Mouse (Mus musculus) C2C12 (cell line): ENCODE measurements at regions not wholly inside any gene's neighbourhood (a gene's known extent, or its start where the extent isn't known, plus 50 kb on each side); places are given as distances from the start of the nearest gene placed in this dataset.

ENCODE experiments used
- H3K27me3 ChIP-seq: one replicate; pipeline ENCODE4 v1.6.1; 2011; ENCODE audit not compliant: control insufficient read depth, insufficient read depth, insufficient read length
- H3K36me3 ChIP-seq: one replicate; pipeline ENCODE4 v1.6.1; 2011; ENCODE audit not compliant: control insufficient read depth, insufficient read depth
- H3K4me3 ChIP-seq: one replicate; pipeline ENCODE4 v1.5.1; 2011; ENCODE audit warnings: mild to moderate bottlenecking, control low read depth; ENCODE audit not compliant: poor library complexity, insufficient read depth, severe bottlenecking
- H3K79me2 ChIP-seq: one replicate; pipeline ENCODE4 v1.6.1; 2011; ENCODE audit not compliant: control insufficient read depth, insufficient read depth
- H3K79me3 ChIP-seq: one replicate; pipeline ENCODE4 v1.6.1; 2011; ENCODE audit warnings: low read depth, control low read depth
- H3ac ChIP-seq: one replicate; pipeline ENCODE3; 2011; ENCODE audit warnings: low read depth; ENCODE audit not compliant: control insufficient read depth, insufficient read length
- CEBPB ChIP-seq: IDR thresholded peaks from one replicate; pipeline ENCODE4 v1.6.1; 2011; ENCODE audit warnings: low read depth, mild to moderate bottlenecking, control low read depth, moderate library complexity
- CTCF ChIP-seq: IDR thresholded peaks from one replicate; pipeline ENCODE4 v1.5.1; 2011; ENCODE audit not compliant: control insufficient read depth, insufficient read depth, insufficient read length
- FOSL1 ChIP-seq: IDR thresholded peaks from one replicate; pipeline ENCODE4 v1.8.0; 2011; ENCODE audit warnings: mild to moderate bottlenecking, low read length; ENCODE audit not compliant: poor library complexity, insufficient read depth, severe bottlenecking
- MAX ChIP-seq: IDR thresholded peaks from one replicate; pipeline ENCODE4 v1.6.1; 2011; ENCODE audit warnings: mild to moderate bottlenecking, control low read depth
- MYOD1 ChIP-seq: IDR thresholded peaks from one replicate; pipeline ENCODE4 v1.6.1; 2011; ENCODE audit warnings: low read depth; ENCODE audit not compliant: control insufficient read depth, insufficient read length
- MYOG ChIP-seq: IDR thresholded peaks from one replicate; pipeline ENCODE4 v1.6.1; 2011; ENCODE audit not compliant: control insufficient read depth, insufficient read length; ENCODE audit errors: extremely low read depth
- USF1 ChIP-seq: IDR thresholded peaks from one replicate; pipeline ENCODE4 v1.6.1; 2011; ENCODE audit warnings: low read depth, mild to moderate bottlenecking, control low read depth, moderate library complexity

DNA sequence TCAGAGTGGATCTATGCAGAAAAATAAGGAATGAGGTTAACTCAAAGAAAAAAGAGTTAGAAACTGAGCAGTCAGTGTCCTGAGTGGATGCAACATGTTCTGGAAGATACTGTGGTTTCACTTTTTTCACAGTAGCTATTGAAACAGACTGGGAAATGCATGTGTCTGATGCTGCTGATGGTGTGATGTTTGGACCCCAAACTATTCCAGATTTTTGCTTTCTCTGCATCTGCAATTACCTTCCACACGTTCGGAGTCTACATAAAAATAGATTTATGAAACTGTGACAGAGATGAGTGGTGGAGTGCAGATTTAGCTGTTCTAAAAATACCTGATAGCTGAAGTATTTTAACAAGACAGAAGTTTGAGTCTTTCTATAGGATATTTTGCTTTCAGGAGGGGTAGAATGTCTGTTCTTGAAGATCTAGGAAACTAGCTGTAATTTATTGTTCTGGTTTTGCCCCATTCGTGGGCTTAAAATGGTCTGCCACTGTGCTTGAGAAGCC, 545.3 kb downstream of the Stim2 start:
- TF ChIP-seq CEBPB = no peak
- TF ChIP-seq MYOG = no peak
- H3K36me3 ChIP-seq = no peaks in the 10 kb centered on the region
- no peaks in the 10 kb centered on the region for H3K27me3 ChIP-seq
- no peak overlapping the region for H3ac ChIP-seq
- no peak overlapping the region for H3K4me3 ChIP-seq
- no peaks in the 10 kb centered on the region for H3K79me3 ChIP-seq
- H3K79me2 ChIP-seq = no peaks in the 10 kb centered on the region

- H3K36me3 ChIP-seq = no peaks in the 10 kb centered on the region
- no peaks in the 10 kb centered on the region for H3K27me3 ChIP-seq
- H3K79me2 ChIP-seq = no peaks in the 10 kb centered on the region
- no peaks in the 10 kb centered on the region for H3K79me3 ChIP-seq
- no peak overlapping the region for H3K4me3 ChIP-seq
- H3ac ChIP-seq = no peak overlapping the region
- no peak for TF ChIP-seq USF1
- peak; percentile 27 for TF ChIP-seq FOSL1
- TF ChIP-seq MYOG = no peak
Observed at GRCm38 (mm10) chr5:54578519-54578918, 580.2 kb downstream of the Stim2 start.

- Histone ChIP-seq H3K36me3 (no peaks in the 10 kb centered on the region), H3ac (no peak overlapping the region), H3K27me3 (no peaks in the 10 kb centered on the region), H3K4me3 (no peak overlapping the region), H3K79me2 (no peaks in the 10 kb centered on the region), H3K79me3 (no peaks in the 10 kb centered on the region)
- no peak for TF ChIP-seq MAX
- TF ChIP-seq MYOG = no peak
- no peak for TF ChIP-seq MYOD1
- no peak for TF ChIP-seq CEBPB
- TF ChIP-seq FOSL1 = no peak
- no peak for TF ChIP-seq USF1
- TF ChIP-seq CTCF = no peak
Observed at GRCm38 (mm10) chr5:54579458-54579857, 581.2 kb downstream of the Stim2 start.

DNA sequence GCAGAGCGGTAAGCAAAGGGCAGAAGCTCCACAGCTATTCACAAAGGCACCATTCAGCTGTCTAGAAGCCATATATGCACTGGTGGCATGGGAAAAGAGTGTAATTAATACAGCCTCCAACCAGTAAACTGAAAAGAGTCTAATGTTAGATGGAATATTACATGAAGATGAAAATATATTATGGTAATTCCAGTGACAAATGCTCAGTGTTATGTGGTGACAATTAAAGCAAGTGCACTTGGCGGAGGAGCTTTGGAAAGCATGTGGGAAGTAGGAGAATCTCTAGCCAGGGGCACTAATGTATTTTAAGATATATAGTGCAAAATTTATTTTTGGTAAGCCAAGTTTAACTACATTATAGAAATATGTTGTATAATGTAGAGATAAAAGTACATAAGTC, 583.9 kb downstream of the Stim2 start:
- no peak for TF ChIP-seq USF1
- H3K27me3 ChIP-seq = no peaks in the 10 kb centered on the region
- no peaks in the 10 kb centered on the region for H3K79me3 ChIP-seq
- no peaks in the 10 kb centered on the region for H3K79me2 ChIP-seq
- H3ac ChIP-seq = no peak overlapping the region
- no peak overlapping the region for H3K4me3 ChIP-seq
- H3K36me3 ChIP-seq = no peaks in the 10 kb centered on the region

DNA sequence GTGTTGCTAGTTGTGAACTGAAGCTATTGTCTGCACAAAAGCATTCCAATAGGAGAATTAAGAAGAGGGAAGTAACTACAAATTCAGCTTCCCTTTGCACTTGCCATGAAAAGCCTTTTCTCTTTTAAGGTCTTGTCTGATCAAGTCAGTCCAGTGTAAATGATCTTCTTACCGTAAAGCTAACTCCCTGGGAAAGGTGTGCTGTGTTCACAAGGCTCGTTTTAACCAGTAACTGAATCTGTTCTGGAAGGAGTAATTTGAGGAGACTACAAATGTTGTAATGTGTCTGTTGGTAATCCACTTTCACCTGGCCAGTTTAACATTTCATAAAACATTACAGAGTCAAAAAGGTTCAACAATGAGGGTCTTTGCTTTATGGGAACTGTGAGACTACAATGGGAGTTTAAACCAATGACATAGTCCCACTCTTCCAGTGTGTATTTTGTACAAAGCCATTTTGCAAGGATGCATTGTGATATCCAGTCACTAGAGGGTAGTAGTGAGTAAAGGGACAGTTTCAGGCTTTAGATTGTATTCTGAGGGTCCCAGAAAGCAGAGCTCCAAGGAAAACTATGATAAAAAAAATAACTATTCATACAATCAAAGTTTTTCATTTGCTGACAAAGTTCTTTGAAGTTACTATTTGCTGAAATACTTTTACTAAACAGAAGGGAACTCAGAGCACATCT, 590.2 kb downstream of the Stim2 start:
- Histone ChIP-seq H3K27me3 (no peaks in the 10 kb centered on the region), H3ac (no peak overlapping the region)
- TF ChIP-seq CTCF (no peak), MYOG (no peak), MAX (no peak), FOSL1 (no peak)

DNA sequence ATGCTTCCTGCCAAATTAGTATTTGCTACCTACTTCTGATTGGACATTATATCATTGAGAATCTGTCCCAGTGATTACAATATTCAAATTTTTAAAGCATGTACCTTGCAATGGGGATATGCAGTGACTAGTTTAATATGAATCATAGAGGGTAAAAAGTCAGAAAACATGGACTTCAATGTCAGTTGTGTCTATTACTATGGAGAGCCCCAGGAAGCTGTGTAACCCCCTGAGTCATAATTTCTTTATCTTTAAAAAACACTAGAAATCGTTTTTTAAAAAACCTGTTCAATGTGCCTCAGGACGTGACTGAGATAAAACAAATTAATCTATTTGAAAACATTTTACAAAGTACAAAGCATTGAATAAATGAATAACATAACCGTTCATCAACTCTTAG, 612.7 kb downstream of the Stim2 start:
- Histone ChIP-seq H3K4me3 (no peak overlapping the region), H3K27me3 (no peaks in the 10 kb centered on the region), H3K79me3 (no peaks in the 10 kb centered on the region), H3ac (no peak overlapping the region), H3K36me3 (no peaks in the 10 kb centered on the region), H3K79me2 (no peaks in the 10 kb centered on the region)
- no peak for TF ChIP-seq USF1
- TF ChIP-seq MYOD1 = no peak
- TF ChIP-seq FOSL1 = no peak
- no peak for TF ChIP-seq CEBPB
- no peak for TF ChIP-seq MAX
- TF ChIP-seq MYOG = no peak
- no peak for TF ChIP-seq CTCF

More for the DNA sequence above, 590.2 kb downstream of the Stim2 start:
- no peaks in the 10 kb centered on the region for H3K79me2 ChIP-seq
- no peaks in the 10 kb centered on the region for H3K36me3 ChIP-seq
- H3K79me3 ChIP-seq = no peaks in the 10 kb centered on the region
- no peak overlapping the region for H3K4me3 ChIP-seq
